Mouse (Mus musculus): ENCODE data around the gene 4930522H14Rik.

4930522H14Rik gene

GRCm38 (mm10) chr4:109475577-109476553 is 55.2 kb downstream of the 4930522H14Rik start:
- peak; percentile 61 for DNase-seq (ENCODE audit: low read depth)

GRCm38 (mm10) chr4:109475078-109475477 is 56.0 kb downstream of the 4930522H14Rik start:
- peak; percentile 25 for DNase-seq (ENCODE audit: low read depth)

GRCm38 (mm10) chr4:109472566-109472965 is 58.5 kb downstream of the 4930522H14Rik start:
- no peak for DNase-seq (ENCODE audit: low read depth)

- DNase-seq (ENCODE audit: low read depth): peak; percentile 27
Observed at GRCm38 (mm10) chr4:109471606-109472005, 59.5 kb downstream of the 4930522H14Rik start.

GRCm38 (mm10) chr4:109467687-109468086 is 63.4 kb downstream of the 4930522H14Rik start:
- DNase-seq (ENCODE audit: low read depth): no peak

- no peak for DNase-seq (ENCODE audit: low read depth)
Observed at GRCm38 (mm10) chr4:109463892-109464291, 67.2 kb downstream of the 4930522H14Rik start.

GRCm38 (mm10) chr4:109460421-109461179 is 70.5 kb downstream of the 4930522H14Rik start:
- DNase-seq (ENCODE audit: low read depth): peak; percentile 89

- DNase-seq (ENCODE audit: low read depth): no peak
Observed at GRCm38 (mm10) chr4:109456821-109457220, 74.3 kb downstream of the 4930522H14Rik start.

All from NIH3T3 (cell line).